Mouse (Mus musculus) kidney, adult 2 months (tissue): ENCODE data around the gene 1110032F04Rik.

Experiments used
- CTCF ChIP-seq: fragments of 200-500 bp; conservative IDR thresholded peaks from 2 replicates; pipeline ENCODE4 v1.5.1; 2011; ENCODE audit warnings: low read depth, mild to moderate bottlenecking, control low read depth, low read length, moderate library complexity, mixed read lengths; ENCODE audit not compliant: insufficient read depth, insufficient read length
- POLR2A ChIP-seq: fragments of 200-500 bp; IDR thresholded peaks from one replicate; pipeline ENCODE4 v1.6.1; 2011; ENCODE audit warnings: low read depth, low read length, control low read depth

GRCm38 (mm10) chr3:68869691-68870567, 543 bp downstream of the 1110032F04Rik start:
- TF ChIP-seq POLR2A (no peak), CTCF (no peak)
